Mouse (Mus musculus) forebrain, embryonic 13.5 days (tissue): ENCODE results near the gene Usmg5. TPM values are rescaled to one million over a fixed set of nuclear protein-coding genes. Genes with fewer than 3 reads are reported as not detected.

Source experiments
- ATAC-seq: fragments of 200-750 bp; cut with Nextera tagmentation; 2 replicates; pipeline ENCODE4 v1.8.0; 2017
- H3K27ac ChIP-seq: fragments of 300-500 bp; sonication (generic); 2 replicates; pipeline ENCODE4 v1.5.1; 2015; ENCODE audit warnings: inconsistent platforms, mild to moderate bottlenecking, moderate library complexity
- H3K27me3 ChIP-seq: fragments of 300-500 bp; sonication (generic); 2 replicates; pipeline ENCODE4 v1.6.1; 2015; ENCODE audit warnings: mild to moderate bottlenecking, inconsistent platforms
- H3K36me3 ChIP-seq: fragments of 300-500 bp; sonication (generic); 2 replicates; pipeline ENCODE4 v1.6.1; 2015; ENCODE audit warnings: mild to moderate bottlenecking, inconsistent platforms; ENCODE audit not compliant: poor library complexity, severe bottlenecking
- H3K4me1 ChIP-seq: fragments of 300-500 bp; sonication (generic); 2 replicates; pipeline ENCODE4 v1.6.1; 2015; ENCODE audit warnings: inconsistent platforms
- H3K4me2 ChIP-seq: fragments of 300-500 bp; sonication (generic); 2 replicates; pipeline ENCODE4 v1.6.1; 2015; ENCODE audit warnings: inconsistent platforms, mild to moderate bottlenecking, moderate library complexity
- H3K4me3 ChIP-seq: fragments of 300-500 bp; sonication (generic); 2 replicates; pipeline ENCODE4 v1.5.1; 2015; ENCODE audit warnings: mild to moderate bottlenecking, inconsistent platforms
- H3K9ac ChIP-seq: fragments of 300-500 bp; sonication (generic); 2 replicates; pipeline ENCODE4 v1.6.1; 2015; ENCODE audit warnings: mild to moderate bottlenecking, inconsistent platforms
- H3K9me3 ChIP-seq: fragments of 300-500 bp; sonication (generic); replicated peaks from 2 replicates; pipeline ENCODE4 v1.6.1; 2016; ENCODE audit warnings: inconsistent platforms
- WGBS: fragments of 180-500 bp; shearing (Covaris S2); methylation state at CpG from one replicate; pipeline ENCODE4 v1.1.7; 2015; 5-methylcytosine and 5-hydroxymethylcytosine counted together
- polyA plus RNA-seq: library from polyadenylated mRNA; unstranded; fragments of >200 nt; fragmentation: Nextera tagmentation; extraction: Ambion mirVana; gene quantifications from 2 replicates; pipeline ENCODE4 v1.2.1, GENCODE M21; 2015

The Usmg5 gene
- polyA plus RNA-seq, 1 experiment from 2014 or later = 1,705 TPM

- no peaks in the 10 kb centered on the region for H3K4me1 ChIP-seq
- H3K9ac ChIP-seq = no peak overlapping the region
- no peak overlapping the region for H3K4me3 ChIP-seq
- peaks cover 76% of the 10 kb centered on the region for H3K36me3 ChIP-seq
- no peaks in the 10 kb centered on the region for H3K9me3 ChIP-seq
- no peak overlapping the region for H3K4me2 ChIP-seq
- H3K27me3 ChIP-seq = no peaks in the 10 kb centered on the region
- no peak for ATAC-seq
- no peak overlapping the region for H3K27ac ChIP-seq
- WGBS = 92% methylated on average over 2 of the region's 2 CpGs
Measured at GRCm38 (mm10) chr19:47118634-47119033, 28.2 kb upstream of the Usmg5 start.

GRCm38 (mm10) chr19:47104641-47105271 lies 14.3 kb upstream of the Usmg5 start:
- 92% methylated on average over 9 of the region's 9 CpGs for WGBS
- Histone ChIP-seq H3K9ac (no peak overlapping the region), H3K4me2 (no peak overlapping the region), H3K4me3 (no peak overlapping the region), H3K36me3 (peaks cover 100% of the 10 kb centered on the region), H3K4me1 (no peaks in the 10 kb centered on the region), H3K27me3 (no peaks in the 10 kb centered on the region), H3K9me3 (no peaks in the 10 kb centered on the region), H3K27ac (no peak overlapping the region)
- ATAC-seq = no peak

- Histone ChIP-seq H3K27ac (no peak overlapping the region), H3K36me3 (peaks cover 100% of the 10 kb centered on the region), H3K4me1 (no peaks in the 10 kb centered on the region), H3K4me3 (no peak overlapping the region), H3K9me3 (no peaks in the 10 kb centered on the region), H3K27me3 (no peaks in the 10 kb centered on the region), H3K9ac (no peak overlapping the region), H3K4me2 (no peak overlapping the region)
- no peak for ATAC-seq
- 90% methylated on average over 5 of the region's 5 CpGs for WGBS
Measured at GRCm38 (mm10) chr19:47101080-47101479, 10.6 kb upstream of the Usmg5 start.

GRCm38 (mm10) chr19:47089718-47090525 lies 525 bp downstream of the Usmg5 start:
- Histone ChIP-seq H3K4me3 (peak overlapping the region; percentile 98), H3K27ac (peak overlapping the region; percentile 68), H3K4me1 (peaks cover 35% of the 10 kb centered on the region), H3K9me3 (no peaks in the 10 kb centered on the region), H3K27me3 (no peaks in the 10 kb centered on the region), H3K4me2 (peak overlapping the region; percentile 90), H3K9ac (peak overlapping the region; percentile 98), H3K36me3 (peaks cover 46% of the 10 kb centered on the region)
- no peak; the same call in 1 of the 2 replicates for ATAC-seq
- WGBS = 3% methylated on average over 36 of the region's 36 CpGs

GRCm38 (mm10) chr19:47088226-47088625 lies 2.2 kb downstream of the Usmg5 start:
- Histone ChIP-seq H3K27me3 (no peaks in the 10 kb centered on the region), H3K27ac (no peak overlapping the region), H3K4me3 (no peak overlapping the region), H3K4me1 (peaks cover 35% of the 10 kb centered on the region), H3K36me3 (peaks cover 48% of the 10 kb centered on the region), H3K9ac (no peak overlapping the region), H3K9me3 (no peaks in the 10 kb centered on the region), H3K4me2 (no peak overlapping the region)
- ATAC-seq = no peak
- WGBS = 85% methylated on average over 3 of the region's 3 CpGs

- H3K4me2 ChIP-seq = peak overlapping the region; percentile 70
- under 1% methylated on average over 52 of the region's 72 CpGs for WGBS
Measured at GRCm38 (mm10) chr19:47067924-47068611, 22.4 kb downstream of the Usmg5 start.

GRCm38 (mm10) chr19:47067096-47067882 lies 23.2 kb downstream of the Usmg5 start, which contains the start of gene Taf5:
Gene Taf5 (plus strand): TSS chr19:47067746.
- Histone ChIP-seq H3K27me3 (no peaks in the 10 kb centered on the region), H3K4me3 (peak within 1 kb of the TSS; percentile 99), H3K9me3 (no peaks in the 10 kb centered on the region), H3K4me1 (peaks cover 14% of the 10 kb centered on the region), H3K4me2 (peak within 1 kb of the TSS; percentile 70), H3K36me3 (peaks cover 16% of the 10 kb centered on the region), H3K9ac (peak within 1 kb of the TSS; percentile 99), H3K27ac (peak within 1 kb of the TSS; percentile 85)
- peak; percentile 84 for ATAC-seq
- 10% methylated on average over 48 of the region's 49 CpGs for WGBS

More at GRCm38 (mm10) chr19:47067924-47068611, 22.4 kb downstream of the Usmg5 start:
- peak; percentile 92 for ATAC-seq
- H3K9ac ChIP-seq = peak overlapping the region; percentile 99
- H3K9me3 ChIP-seq = no peaks in the 10 kb centered on the region
- peak overlapping the region; percentile 85 for H3K27ac ChIP-seq
- peaks cover 14% of the 10 kb centered on the region for H3K4me1 ChIP-seq
- H3K27me3 ChIP-seq = no peaks in the 10 kb centered on the region
- peaks cover 24% of the 10 kb centered on the region for H3K36me3 ChIP-seq
- peak overlapping the region; percentile 99 for H3K4me3 ChIP-seq

GRCm38 (mm10) chr19:47065860-47066259 lies 24.6 kb downstream of the Usmg5 start:
- H3K27ac ChIP-seq = no peak overlapping the region
- H3K27me3 ChIP-seq = no peaks in the 10 kb centered on the region
- no peaks in the 10 kb centered on the region for H3K9me3 ChIP-seq
- WGBS = 92% methylated on average over 3 of the region's 3 CpGs
- H3K4me1 ChIP-seq = peaks cover 14% of the 10 kb centered on the region
- peaks cover 2% of the 10 kb centered on the region; the same call in 1 of the 2 replicates for H3K36me3 ChIP-seq
- no peak overlapping the region for H3K4me2 ChIP-seq
- no peak for ATAC-seq
- no peak overlapping the region for H3K9ac ChIP-seq
- no peak overlapping the region for H3K4me3 ChIP-seq

GRCm38 (mm10) chr19:47057684-47058083 lies 32.8 kb downstream of the Usmg5 start:
- WGBS = 74% methylated on average over 1 of the region's 1 CpGs
- Histone ChIP-seq H3K9ac (no peak overlapping the region), H3K9me3 (no peaks in the 10 kb centered on the region), H3K4me3 (no peak overlapping the region), H3K36me3 (no peaks in the 10 kb centered on the region), H3K4me1 (no peaks in the 10 kb centered on the region), H3K27me3 (no peaks in the 10 kb centered on the region), H3K4me2 (no peak overlapping the region), H3K27ac (no peak overlapping the region)
- ATAC-seq = no peak

- H3K9me3 ChIP-seq = no peaks in the 10 kb centered on the region
- peaks cover 17% of the 10 kb centered on the region for H3K4me1 ChIP-seq
- no peaks in the 10 kb centered on the region for H3K27me3 ChIP-seq
- no peak overlapping the region for H3K4me3 ChIP-seq
- no peak for ATAC-seq
- H3K4me2 ChIP-seq = no peak overlapping the region
- no peak overlapping the region for H3K27ac ChIP-seq
- WGBS = 87% methylated on average over 4 of the region's 4 CpGs
- no peaks in the 10 kb centered on the region for H3K36me3 ChIP-seq
- H3K9ac ChIP-seq = no peak overlapping the region
Measured at GRCm38 (mm10) chr19:47053471-47053870, 37.0 kb downstream of the Usmg5 start.

GRCm38 (mm10) chr19:47052927-47053326 lies 37.5 kb downstream of the Usmg5 start:
- peaks cover 20% of the 10 kb centered on the region for H3K4me1 ChIP-seq
- H3K27me3 ChIP-seq = no peaks in the 10 kb centered on the region
- no peak overlapping the region for H3K27ac ChIP-seq
- no peak overlapping the region for H3K4me2 ChIP-seq
- H3K9ac ChIP-seq = no peak overlapping the region
- no peak for ATAC-seq
- no peaks in the 10 kb centered on the region for H3K36me3 ChIP-seq
- H3K9me3 ChIP-seq = no peaks in the 10 kb centered on the region
- no peak overlapping the region for H3K4me3 ChIP-seq
- 80% methylated on average over 4 of the region's 4 CpGs for WGBS
